Mouse (Mus musculus) midbrain, embryonic 14.5 days (tissue): ENCODE results near the gene Acot11. TPM values are rescaled to one million over a fixed set of nuclear protein-coding genes. Genes with fewer than 3 reads are reported as not detected.

Source experiments
- ATAC-seq: fragments of 200-750 bp; cut with Nextera tagmentation; 2 replicates; pipeline ENCODE4 v1.8.0; 2017; ENCODE audit warnings: moderate number of reproducible peaks, moderate library complexity; ENCODE audit not compliant: low FRiP score, low TSS enrichment
- DNase-seq: peaks from one replicate; pipeline ENCODE4 v3.0.0-alpha.2; 2015
- H3K27ac ChIP-seq: fragments of 300-500 bp; sonication (generic); replicated peaks from 2 replicates; pipeline ENCODE4 v1.5.1; 2014; ENCODE audit warnings: mild to moderate bottlenecking, low read depth, low read length, moderate library complexity
- H3K27me3 ChIP-seq: fragments of 300-500 bp; sonication (generic); 2 replicates; pipeline ENCODE4 v1.6.1; 2014; ENCODE audit warnings: low read length, control low read depth, mixed read lengths; ENCODE audit not compliant: control insufficient read depth, insufficient read depth
- H3K36me3 ChIP-seq: fragments of 300-500 bp; sonication (generic); 2 replicates; pipeline ENCODE4 v1.6.1; 2014; ENCODE audit warnings: low read length, control low read depth; ENCODE audit not compliant: control insufficient read depth, insufficient read depth
- H3K4me1 ChIP-seq: fragments of 300-500 bp; sonication (generic); 2 replicates; pipeline ENCODE4 v1.6.1; 2014; ENCODE audit warnings: mild to moderate bottlenecking, antibody characterized with exemption, low read length, control low read depth; ENCODE audit not compliant: control insufficient read depth, insufficient read depth
- H3K4me2 ChIP-seq: fragments of 300-500 bp; sonication (generic); 2 replicates; pipeline ENCODE4 v1.6.1; 2014; ENCODE audit warnings: mild to moderate bottlenecking, low read length, moderate library complexity
- H3K4me3 ChIP-seq: fragments of 300-500 bp; sonication (generic); replicated peaks from 2 replicates; pipeline ENCODE4 v1.5.1; 2014; ENCODE audit warnings: low read depth, low read length
- H3K9ac ChIP-seq: fragments of 300-500 bp; sonication (generic); replicated peaks from 2 replicates; pipeline ENCODE4 v1.6.1; 2014; ENCODE audit warnings: mild to moderate bottlenecking, low read length, moderate library complexity
- H3K9me3 ChIP-seq: fragments of 300-500 bp; sonication (generic); 2 replicates; pipeline ENCODE4 v1.6.1; 2016; ENCODE audit warnings: low read length, control low read depth, mixed read lengths; ENCODE audit not compliant: control insufficient read depth
- whole genome bisulfite sequencing: fragments of 180-500 bp; shearing (Covaris S2); extraction: QIAGEN DNeasy Blood & Tissue Kit; methylation state at CpG from one replicate; pipeline ENCODE4 v1.1.7; 2014; 5-methylcytosine and 5-hydroxymethylcytosine counted together
- polyA plus RNA-seq: library from polyadenylated mRNA; unstranded; fragments of >200 nt; fragmentation: Nextera tagmentation; extraction: Ambion mirVana; gene quantifications from 2 replicates; pipeline ENCODE4 v1.2.1, GENCODE M21; 2014

Gene Acot11
- 0.78 and 1.3 TPM in 2 replicates for polyA plus RNA-seq

DNA sequence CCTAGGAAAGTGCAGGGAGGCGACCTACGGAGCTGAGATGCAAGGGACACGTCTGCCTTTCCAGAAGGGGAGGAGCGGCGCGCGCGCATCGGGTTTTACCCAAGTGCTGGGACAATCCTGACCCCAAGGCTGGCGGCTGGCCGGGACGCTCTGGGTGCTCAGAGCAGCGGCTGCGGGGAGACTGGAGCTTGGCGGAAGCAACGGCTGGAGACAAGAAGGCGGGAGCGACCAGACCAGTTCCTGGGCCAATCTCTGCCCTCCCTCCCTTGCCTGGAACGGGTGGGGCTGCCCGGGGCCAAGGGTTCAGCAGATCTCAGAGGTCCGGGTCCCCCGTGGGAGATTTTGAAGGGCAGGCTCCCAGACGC, at the start of gene Acot11:
Gene Acot11 (minus strand): TSS at position 89 of the 365 bp plus-strand sequence.
- no peaks in the 10 kb centered on the region for H3K36me3 ChIP-seq
- 0 out of 2 replicates have a peak within 1 kb of the TSS, but pooled peaks have one; percentile 2 for H3K4me3 ChIP-seq
- no peak within 1 kb of the TSS; the same call in 1 of the 2 replicates for H3K9ac ChIP-seq
- DNase-seq (peak; percentile 44), ATAC-seq (no peak)
- 6% methylated on average over 23 of the region's 23 CpGs for WGBS
- no peak within 1 kb of the TSS for H3K27ac ChIP-seq
- H3K4me1 ChIP-seq = 0 out of 2 replicates have a peak, but pooled peaks cover 4% of the 10 kb centered on the region
- H3K27me3 ChIP-seq = 0 out of 2 replicates have a peak, but pooled peaks cover 15% of the 10 kb centered on the region
- no peaks in the 10 kb centered on the region for H3K9me3 ChIP-seq
- peak within 1 kb of the TSS; percentile 37 for H3K4me2 ChIP-seq

DNA sequence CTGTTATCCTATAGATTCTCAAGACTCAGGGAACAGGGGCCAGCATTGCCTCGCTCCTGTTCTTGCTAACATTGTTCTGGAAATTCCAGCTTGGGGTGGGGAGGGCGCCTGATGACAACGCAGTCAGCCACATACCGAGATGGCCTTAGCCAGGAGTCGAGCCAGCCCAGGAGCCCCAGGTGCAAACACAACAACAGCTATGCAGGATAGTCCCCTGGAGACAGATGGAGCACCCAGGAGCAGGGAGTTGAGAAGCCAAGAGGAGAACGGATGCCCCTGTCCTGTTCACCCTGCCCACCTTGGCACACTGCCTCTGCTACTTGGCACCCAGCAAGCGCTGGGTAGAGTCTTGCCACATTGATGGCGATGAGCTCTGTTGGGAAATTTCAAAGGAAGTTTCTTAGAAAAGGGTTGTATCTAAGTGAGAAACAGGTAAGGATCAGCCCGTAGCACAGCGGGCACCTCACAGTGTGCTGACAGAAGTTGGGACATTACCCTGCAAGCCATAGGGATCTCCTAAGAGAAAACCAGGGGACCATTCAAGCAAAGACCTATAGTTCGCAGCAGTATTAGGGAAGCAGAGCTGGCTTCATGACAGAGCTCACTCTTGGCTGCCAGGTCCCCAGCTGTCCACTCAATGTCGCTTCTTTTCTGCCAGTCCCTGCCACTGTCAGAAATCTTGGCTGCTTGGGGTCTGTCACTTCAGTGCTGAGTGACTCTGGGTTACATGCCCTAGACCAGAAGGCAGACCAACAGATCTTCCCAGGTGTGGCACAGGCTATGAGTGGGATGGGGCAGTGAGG, 43.7 kb upstream of the Acot11 start:
- ATAC-seq = no peak
- 56% methylated on average over 12 of the region's 12 CpGs for WGBS

DNA sequence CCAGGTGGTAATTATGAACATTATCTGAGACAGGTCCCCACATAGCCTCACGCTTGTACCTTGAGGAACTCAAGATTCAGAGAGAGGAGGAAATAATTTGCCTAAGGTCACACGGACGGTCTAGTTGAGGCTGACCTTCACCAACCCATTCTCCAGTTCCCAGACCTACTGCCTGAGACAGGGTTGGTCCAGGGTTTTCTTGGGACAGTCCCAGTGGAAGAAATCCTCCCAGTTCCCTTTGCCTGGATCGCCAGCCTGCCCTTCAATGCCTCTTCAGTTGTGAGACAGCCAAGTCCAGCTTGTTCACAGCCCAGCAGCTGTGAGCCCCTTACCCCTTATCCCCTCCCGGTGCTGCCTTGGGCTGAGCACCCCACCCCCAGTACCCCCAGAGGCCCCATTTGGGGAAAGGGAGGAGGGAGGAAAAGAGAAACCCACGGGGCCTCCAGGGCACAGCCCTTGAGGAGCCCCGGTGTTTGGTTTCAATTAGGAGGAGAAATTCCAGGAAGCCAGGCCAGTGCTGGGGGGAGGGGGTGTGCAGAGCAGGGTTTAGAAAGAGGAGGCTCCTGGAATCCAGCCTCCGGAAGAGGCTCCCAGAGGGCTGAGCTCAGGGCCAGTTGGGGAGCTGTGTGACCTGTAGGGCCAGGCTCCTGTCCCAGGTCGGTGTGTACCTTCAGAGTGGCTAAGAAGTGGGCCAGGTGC, 42.9 kb upstream of the Acot11 start:
- H3K4me2 ChIP-seq = no peak overlapping the region
- H3K9me3 ChIP-seq = no peaks in the 10 kb centered on the region
- peaks cover 6% of the 10 kb centered on the region for H3K4me1 ChIP-seq
- no peak overlapping the region for H3K4me3 ChIP-seq
- WGBS = 17% methylated on average over 9 of the region's 9 CpGs
- ATAC-seq (peak; percentile 27; the same call in 1 of the 2 replicates), DNase-seq (peak; percentile 50)
- H3K9ac ChIP-seq = no peak overlapping the region
- H3K27ac ChIP-seq = no peak overlapping the region
- no peaks in the 10 kb centered on the region for H3K36me3 ChIP-seq
- no peaks in the 10 kb centered on the region for H3K27me3 ChIP-seq

More for the DNA sequence above, 43.7 kb upstream of the Acot11 start:
- no peak overlapping the region for H3K4me3 ChIP-seq
- H3K4me2 ChIP-seq = no peak overlapping the region
- DNase-seq = peak; percentile 28
- no peak overlapping the region for H3K27ac ChIP-seq
- H3K27me3 ChIP-seq = no peaks in the 10 kb centered on the region
- H3K9ac ChIP-seq = no peak overlapping the region
- peaks cover 7% of the 10 kb centered on the region for H3K4me1 ChIP-seq
- no peaks in the 10 kb centered on the region for H3K36me3 ChIP-seq
- no peaks in the 10 kb centered on the region for H3K9me3 ChIP-seq

DNA sequence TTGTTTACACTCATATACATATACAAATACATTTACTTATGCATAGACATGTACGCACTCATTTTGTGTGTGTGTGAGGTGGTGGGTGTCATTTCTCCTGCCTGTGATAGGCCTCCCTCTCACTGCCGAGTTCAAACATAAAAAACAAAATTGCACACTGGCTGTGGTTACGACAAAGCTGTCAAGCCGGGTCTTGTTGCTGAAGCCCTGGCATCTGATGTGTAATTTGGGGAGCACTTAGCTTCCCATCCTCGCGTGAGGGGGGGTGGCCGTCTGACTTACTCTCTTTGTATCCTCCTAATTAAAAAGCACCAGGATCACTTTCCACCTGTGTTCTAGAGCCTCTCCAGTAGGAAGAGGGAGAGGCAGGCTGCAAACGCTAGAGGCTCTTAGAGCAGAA, 37.8 kb upstream of the Acot11 start:
- H3K27ac ChIP-seq = no peak overlapping the region
- 57% methylated on average over 8 of the region's 8 CpGs for WGBS
- H3K36me3 ChIP-seq = no peaks in the 10 kb centered on the region
- no peak overlapping the region for H3K4me2 ChIP-seq
- peaks cover 35% of the 10 kb centered on the region for H3K4me1 ChIP-seq
- no peaks in the 10 kb centered on the region for H3K9me3 ChIP-seq
- DNase-seq (no peak), ATAC-seq (no peak)
- no peak overlapping the region for H3K4me3 ChIP-seq
- H3K9ac ChIP-seq = no peak overlapping the region
- no peaks in the 10 kb centered on the region for H3K27me3 ChIP-seq

DNA sequence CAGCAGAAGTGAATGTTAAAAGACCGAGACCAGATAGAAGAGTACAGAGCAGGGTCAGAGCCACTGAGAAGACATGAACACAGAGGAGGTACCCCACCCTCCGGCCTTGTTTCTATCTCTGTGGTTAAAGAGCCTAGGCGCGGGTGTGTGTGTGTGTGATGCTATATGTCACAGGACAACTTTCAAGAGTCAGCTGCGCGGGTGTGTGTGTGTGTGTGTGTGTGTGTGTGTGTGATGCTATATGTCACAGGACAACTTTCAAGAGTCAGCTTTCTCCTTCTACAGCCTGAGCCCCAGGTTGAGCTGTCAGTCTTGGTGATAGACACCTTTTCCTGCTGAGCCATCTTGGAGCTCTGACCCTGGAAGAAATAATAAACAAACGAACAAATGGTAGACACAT, 37.1 kb upstream of the Acot11 start:
- Histone ChIP-seq H3K27ac (peak overlapping the region; percentile 100), H3K36me3 (no peaks in the 10 kb centered on the region), H3K4me3 (no peak overlapping the region), H3K9ac (no peak overlapping the region), H3K27me3 (no peaks in the 10 kb centered on the region), H3K4me2 (no peak overlapping the region), H3K4me1 (peaks cover 39% of the 10 kb centered on the region), H3K9me3 (no peaks in the 10 kb centered on the region)
- no peak for DNase-seq
- WGBS = 68% methylated on average over 7 of the region's 7 CpGs
- no peak for ATAC-seq

DNA sequence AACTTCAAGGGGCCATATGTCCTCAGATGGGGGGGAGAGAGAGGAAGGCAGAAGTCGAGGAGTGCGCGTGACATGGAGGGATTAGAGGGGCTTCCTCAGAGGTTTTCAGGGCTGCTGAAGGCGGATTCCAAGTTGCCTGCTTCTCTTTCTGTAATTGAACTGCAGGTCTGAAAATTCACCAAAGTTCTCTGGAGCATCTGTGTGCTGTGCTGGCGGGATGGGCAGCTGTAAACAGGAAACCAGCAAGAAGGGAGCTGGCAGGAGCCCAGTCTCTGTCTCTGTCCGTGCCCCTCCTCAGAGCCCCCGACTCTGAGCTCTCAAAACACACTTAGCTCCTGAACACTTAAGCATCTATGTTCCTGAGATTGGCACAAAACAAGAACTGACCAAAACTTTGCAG, 36.5 kb upstream of the Acot11 start:
- WGBS = 7% methylated on average over 7 of the region's 7 CpGs
- peak overlapping the region; percentile 100 for H3K27ac ChIP-seq
- H3K4me1 ChIP-seq = peaks cover 39% of the 10 kb centered on the region
- H3K36me3 ChIP-seq = no peaks in the 10 kb centered on the region
- H3K9me3 ChIP-seq = no peaks in the 10 kb centered on the region
- H3K9ac ChIP-seq = peak overlapping the region; percentile 63; the same call in 1 of the 2 replicates
- no peaks in the 10 kb centered on the region for H3K27me3 ChIP-seq
- no peak overlapping the region for H3K4me3 ChIP-seq
- peak overlapping the region; percentile 100 for H3K4me2 ChIP-seq
- no peak for ATAC-seq
- DNase-seq = peak; percentile 57

DNA sequence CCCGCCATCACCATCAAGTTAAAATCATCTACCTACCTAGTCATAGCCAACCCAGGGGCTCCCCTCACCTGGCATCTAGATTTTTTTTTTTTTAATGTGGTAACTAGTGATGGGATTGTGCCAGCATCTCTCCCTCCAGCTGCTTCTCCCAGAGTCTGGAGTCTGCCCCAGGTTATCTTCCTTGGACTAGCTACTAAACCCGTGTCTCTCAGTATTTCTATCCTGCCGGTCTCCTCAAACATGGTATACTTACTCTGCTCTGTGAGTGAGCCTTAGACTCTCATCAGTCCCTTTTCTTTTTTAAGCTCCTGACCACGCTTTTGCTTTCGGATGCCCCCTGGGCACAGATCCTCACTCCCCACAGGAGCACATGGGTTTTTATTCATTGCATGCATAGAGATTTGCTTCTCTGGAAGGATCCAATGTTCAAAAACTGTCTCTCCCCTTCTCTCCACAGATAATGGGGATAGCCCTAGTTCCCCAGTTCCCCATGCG, 35.9 kb upstream of the Acot11 start:
- peaks cover 39% of the 10 kb centered on the region for H3K4me1 ChIP-seq
- peak overlapping the region; percentile 100 for H3K4me2 ChIP-seq
- 1% methylated on average over 6 of the region's 6 CpGs for WGBS
- H3K4me3 ChIP-seq = peak overlapping the region; percentile 52
- no peaks in the 10 kb centered on the region for H3K9me3 ChIP-seq
- H3K9ac ChIP-seq = peak overlapping the region; percentile 63
- no peaks in the 10 kb centered on the region for H3K27me3 ChIP-seq
- H3K36me3 ChIP-seq = no peaks in the 10 kb centered on the region
- DNase-seq (peak; percentile 59), ATAC-seq (no peak)
- H3K27ac ChIP-seq = peak overlapping the region; percentile 100

DNA sequence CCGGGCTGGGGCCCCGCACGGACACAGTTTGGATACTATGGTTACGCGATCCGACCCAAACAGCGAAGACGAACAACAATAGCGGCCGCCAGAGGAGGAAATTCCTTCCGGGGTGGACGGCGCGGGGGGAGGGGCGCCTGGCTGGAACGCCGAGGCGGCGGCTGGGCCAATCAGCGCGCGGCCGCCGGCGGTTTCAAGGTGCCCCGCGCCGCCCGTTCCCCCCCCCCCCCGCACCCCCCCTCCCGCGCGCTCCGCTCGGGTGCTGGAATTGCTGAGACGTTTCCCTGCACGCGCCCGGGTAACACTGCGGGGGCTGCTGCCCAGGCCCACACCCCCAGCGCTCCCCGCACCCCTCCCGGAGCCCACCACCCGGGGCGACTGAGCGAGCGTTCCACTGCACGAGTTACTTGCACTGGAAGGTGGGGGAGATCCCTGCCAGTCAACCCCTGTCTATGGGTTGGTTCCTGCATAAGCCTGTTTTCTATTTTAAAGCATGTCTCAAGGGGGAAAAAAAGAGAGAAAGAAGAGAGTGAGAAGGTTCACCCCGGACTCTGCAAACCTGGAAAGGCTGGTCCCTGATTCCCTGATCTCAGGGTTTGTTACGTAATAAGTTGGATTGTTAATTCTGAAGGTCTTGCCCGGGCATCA, 35.3 kb upstream of the Acot11 start:
- peak; percentile 97 for DNase-seq
- H3K4me2 ChIP-seq = peak overlapping the region; percentile 100

More for the DNA sequence above, 35.3 kb upstream of the Acot11 start:
- Histone ChIP-seq H3K9ac (peak overlapping the region; percentile 81), H3K36me3 (no peaks in the 10 kb centered on the region), H3K4me3 (peak overlapping the region; percentile 52), H3K4me1 (peaks cover 39% of the 10 kb centered on the region), H3K27me3 (no peaks in the 10 kb centered on the region), H3K9me3 (no peaks in the 10 kb centered on the region), H3K27ac (peak overlapping the region; percentile 100)
- WGBS = under 1% methylated on average over 41 of the region's 51 CpGs
- peak; percentile 79 for ATAC-seq
